Mouse (Mus musculus) embryo, embryonic 10 days (tissue): ENCODE measurements around the gene Morc1.

Experiments used
- DNase-seq: peaks from one replicate; pipeline ENCODE4 v3.0.0-alpha.2; 2015; ENCODE audit warnings: low spot score

The Morc1 gene

DNA sequence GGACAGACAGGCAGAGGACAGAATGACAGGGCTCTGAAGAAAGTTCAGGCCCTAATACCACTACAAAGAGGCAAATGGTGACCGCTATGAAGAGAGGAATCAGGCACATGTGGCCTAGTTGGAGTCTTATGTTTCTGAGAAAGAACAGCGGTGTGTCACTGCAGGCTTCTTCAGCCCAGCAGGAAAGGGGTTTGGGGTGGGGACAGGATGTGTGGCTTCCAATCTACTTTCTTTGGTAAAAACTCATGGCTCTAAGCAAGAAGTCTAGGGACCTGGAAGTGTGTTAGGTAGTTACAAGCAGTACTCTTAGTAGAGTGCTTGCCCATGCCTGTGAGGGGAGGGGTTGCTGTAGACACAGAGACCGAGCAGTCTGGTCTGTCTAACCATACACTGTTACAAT is 196.3 kb downstream of the Morc1 start:
- no peak for DNase-seq

DNA sequence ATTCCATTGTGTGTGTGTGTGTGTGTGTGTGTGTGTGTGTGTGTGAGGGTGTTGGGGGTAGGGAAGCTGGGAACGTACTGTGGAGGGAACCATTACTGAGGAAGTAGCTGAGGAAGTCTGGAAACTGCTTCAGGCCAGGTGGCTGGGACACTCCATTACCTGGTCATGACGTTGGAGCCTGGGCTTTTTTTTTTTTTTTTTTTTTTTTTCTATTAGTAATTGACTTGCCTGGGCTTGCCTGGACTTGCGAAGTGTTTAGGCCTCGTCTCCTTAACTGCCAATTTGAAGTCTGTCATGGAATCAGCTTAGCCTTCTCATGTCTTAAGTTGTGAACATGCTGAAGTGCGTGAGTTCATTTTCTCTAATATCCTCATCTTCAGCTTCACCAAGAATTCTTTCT is 198.7 kb downstream of the Morc1 start:
- DNase-seq: no peak

DNA sequence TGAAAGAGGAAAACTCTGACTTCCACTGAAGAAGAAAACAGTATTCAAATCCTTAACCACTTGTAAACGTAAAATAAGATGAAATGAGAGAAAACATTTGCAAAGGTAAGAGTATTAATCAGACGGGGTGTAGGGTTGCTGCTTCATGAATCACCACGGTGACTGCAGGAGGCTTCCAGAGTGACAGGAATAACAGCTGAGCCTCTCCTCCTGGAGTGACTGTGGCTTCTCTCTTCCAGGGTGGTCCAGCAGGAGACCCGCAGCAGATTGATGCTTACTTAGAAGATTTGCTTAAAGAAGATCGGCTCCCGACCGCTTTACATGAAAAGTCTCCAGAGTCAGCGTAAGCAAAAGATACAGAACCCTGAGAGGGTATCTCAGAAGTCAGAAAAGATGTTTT is 199.4 kb downstream of the Morc1 start:
- no peak for DNase-seq

DNA sequence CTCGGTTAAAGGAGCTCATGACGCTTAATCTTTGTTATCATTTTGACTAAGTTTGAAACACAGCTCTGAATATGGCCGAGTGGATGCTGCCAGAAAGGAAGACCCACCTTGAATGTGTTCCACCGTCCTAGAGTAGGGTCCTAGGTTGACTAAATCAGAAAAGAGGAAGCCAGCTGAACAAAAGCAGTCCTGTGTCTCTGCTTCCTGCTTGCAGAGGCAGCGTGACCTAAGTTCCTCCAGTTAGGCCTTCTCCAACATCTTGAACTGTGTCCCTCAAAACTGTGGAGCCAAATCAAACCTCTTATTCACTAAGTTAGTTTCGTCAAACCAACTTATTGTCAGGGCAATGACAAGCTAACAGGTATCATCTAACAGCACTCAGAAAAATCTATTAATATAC is 201.3 kb downstream of the Morc1 start:
- no peak for DNase-seq

DNA sequence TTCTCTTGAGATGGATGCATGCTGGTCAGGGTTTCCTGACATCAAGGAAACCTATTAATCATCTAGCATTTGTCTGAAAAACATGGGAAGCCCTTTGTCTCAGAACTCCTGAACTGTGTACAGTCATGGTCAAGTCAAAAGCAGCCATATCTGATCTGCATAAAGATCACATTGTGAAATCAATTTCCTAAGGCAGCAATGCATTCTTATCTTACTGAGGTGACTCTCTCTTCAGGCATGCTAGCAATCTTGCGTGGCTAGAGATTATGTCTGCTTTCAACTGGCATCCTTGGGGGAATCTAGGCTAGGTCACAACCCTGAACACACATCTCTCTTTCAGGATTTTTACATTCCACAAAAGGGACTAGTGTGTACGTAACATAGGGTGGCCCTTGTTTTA is 215.2 kb downstream of the Morc1 start:
- no peak for DNase-seq

GRCm38 (mm10) chr16:48671696-48672095 is 240.7 kb downstream of the Morc1 start:
- DNase-seq: peak; percentile 17

DNA sequence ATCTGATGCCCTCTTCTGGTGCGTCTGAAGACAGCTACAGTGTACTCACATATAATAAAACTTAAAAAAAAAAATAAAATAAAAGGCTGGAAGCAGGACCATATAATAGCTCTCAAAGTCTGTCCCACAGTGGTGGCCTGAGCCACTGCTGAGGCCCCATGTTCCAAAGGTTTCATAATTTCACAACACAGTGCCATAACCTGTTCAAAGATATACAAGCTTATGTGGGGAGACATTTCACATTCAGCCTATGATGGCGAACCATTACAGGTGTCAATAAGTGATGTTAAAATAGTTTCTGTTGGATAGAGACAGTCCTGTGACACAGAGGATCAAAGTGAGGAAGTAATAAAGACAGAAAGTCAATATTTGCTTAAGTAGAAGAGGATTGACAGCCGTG is 241.6 kb downstream of the Morc1 start:
- DNase-seq: no peak

- DNase-seq: peak; percentile 94
Measured at GRCm38 (mm10) chr16:48675607-48676006, 244.6 kb downstream of the Morc1 start.

DNA sequence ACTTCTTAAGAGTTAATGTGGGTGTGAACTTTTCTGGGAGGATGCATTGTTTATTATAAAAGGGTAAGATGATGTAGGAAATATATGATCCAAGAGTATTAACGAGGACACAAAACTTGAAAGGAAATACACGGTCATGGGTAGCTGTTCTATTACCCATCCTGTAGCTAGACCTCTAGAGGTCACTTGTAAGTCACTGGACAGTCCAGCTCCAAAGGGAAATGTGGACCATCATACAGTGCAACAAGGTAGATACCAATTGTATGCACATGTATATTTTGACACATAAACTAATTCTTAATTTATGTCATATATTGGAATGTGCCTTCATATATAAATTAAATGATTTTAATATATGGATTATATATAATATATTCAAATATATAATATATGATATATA is 245.2 kb downstream of the Morc1 start:
- DNase-seq: no peak

GRCm38 (mm10) chr16:48677381-48677780 is 246.3 kb downstream of the Morc1 start:
- DNase-seq: no peak

DNA sequence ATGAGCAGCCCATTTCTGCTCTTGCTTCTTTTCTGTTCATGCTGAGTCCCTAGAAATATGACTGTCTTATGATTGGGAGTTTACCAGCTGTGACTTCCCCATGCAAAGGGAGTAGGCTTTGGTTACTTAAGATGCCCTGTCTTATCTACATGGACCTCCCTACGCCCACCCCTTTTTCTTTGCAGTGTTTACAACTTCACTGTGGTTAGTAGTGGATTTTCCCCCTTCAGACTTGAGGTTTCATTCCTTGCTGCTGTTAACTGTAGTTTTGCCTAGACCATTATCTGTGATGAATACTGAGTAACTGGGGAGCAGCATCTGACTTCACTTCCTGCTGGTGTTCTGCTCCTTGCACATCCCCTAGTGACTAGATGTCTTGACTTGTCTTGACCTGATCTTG is 247.0 kb downstream of the Morc1 start:
- no peak for DNase-seq
